Mouse (Mus musculus): Measurements from ENCODE around the gene Padi2. TPM values are rescaled to one million over a fixed set of nuclear protein-coding genes. Genes with fewer than 3 reads are reported as not detected.

Gene Padi2
- total RNA-seq, 1 experiment from 2014 or later: 11.0 TPM

GRCm38 (mm10) chr4:140910661-140911310 lies 4.6 kb downstream of the Padi2 start:
- ATAC-seq (replicated peaks in 1 of 2; ENCODE audit: insufficient read depth in 1 of 2, low FRiP score in 2 of 2, low TSS enrichment in 1 of 2, low read depth in 1 of 2, poor library complexity in 2 of 2, severe bottlenecking in 2 of 2): no peak

- no peak for ATAC-seq (replicated peaks in 1 of 2; ENCODE audit: insufficient read depth in 1 of 2, low FRiP score in 2 of 2, low TSS enrichment in 1 of 2, low read depth in 1 of 2, poor library complexity in 2 of 2, severe bottlenecking in 2 of 2)
Observed at GRCm38 (mm10) chr4:140911416-140911815, 5.3 kb downstream of the Padi2 start.

GRCm38 (mm10) chr4:140912271-140912833 lies 6.2 kb downstream of the Padi2 start:
- no peak for ATAC-seq (replicated peaks in 1 of 2; ENCODE audit: insufficient read depth in 1 of 2, low FRiP score in 2 of 2, low TSS enrichment in 1 of 2, low read depth in 1 of 2, poor library complexity in 2 of 2, severe bottlenecking in 2 of 2)

GRCm38 (mm10) chr4:140913565-140913964 lies 7.4 kb downstream of the Padi2 start:
- ATAC-seq (replicated peaks in 1 of 2; ENCODE audit: insufficient read depth in 1 of 2, low FRiP score in 2 of 2, low TSS enrichment in 1 of 2, low read depth in 1 of 2, poor library complexity in 2 of 2, severe bottlenecking in 2 of 2): no peak

- ATAC-seq (replicated peaks in 1 of 2; ENCODE audit: insufficient read depth in 1 of 2, low FRiP score in 2 of 2, low TSS enrichment in 1 of 2, low read depth in 1 of 2, poor library complexity in 2 of 2, severe bottlenecking in 2 of 2): no peak
Observed at GRCm38 (mm10) chr4:140914731-140915131, 8.6 kb downstream of the Padi2 start.

GRCm38 (mm10) chr4:140915235-140915634 lies 9.1 kb downstream of the Padi2 start:
- no peak for ATAC-seq (replicated peaks in 1 of 2; ENCODE audit: insufficient read depth in 1 of 2, low FRiP score in 2 of 2, low TSS enrichment in 1 of 2, low read depth in 1 of 2, poor library complexity in 2 of 2, severe bottlenecking in 2 of 2)

- no peak for ATAC-seq (replicated peaks in 1 of 2; ENCODE audit: insufficient read depth in 1 of 2, low FRiP score in 2 of 2, low TSS enrichment in 1 of 2, low read depth in 1 of 2, poor library complexity in 2 of 2, severe bottlenecking in 2 of 2)
Observed at GRCm38 (mm10) chr4:140916296-140916695, 10.2 kb downstream of the Padi2 start.

- no peak for ATAC-seq (replicated peaks in 1 of 2; ENCODE audit: insufficient read depth in 1 of 2, low FRiP score in 2 of 2, low TSS enrichment in 1 of 2, low read depth in 1 of 2, poor library complexity in 2 of 2, severe bottlenecking in 2 of 2)
Observed at GRCm38 (mm10) chr4:140917451-140917850, 11.3 kb downstream of the Padi2 start.

- peak; percentile 48 to 55; a peak in 2 of 4 replicates for ATAC-seq (replicated peaks in 1 of 2; ENCODE audit: insufficient read depth in 1 of 2, low FRiP score in 2 of 2, low TSS enrichment in 1 of 2, low read depth in 1 of 2, poor library complexity in 2 of 2, severe bottlenecking in 2 of 2)
Observed at GRCm38 (mm10) chr4:140919974-140920836, 14.1 kb downstream of the Padi2 start.

GRCm38 (mm10) chr4:140922508-140922907 lies 16.4 kb downstream of the Padi2 start:
- no peak for ATAC-seq (replicated peaks in 1 of 2; ENCODE audit: insufficient read depth in 1 of 2, low FRiP score in 2 of 2, low TSS enrichment in 1 of 2, low read depth in 1 of 2, poor library complexity in 2 of 2, severe bottlenecking in 2 of 2)

GRCm38 (mm10) chr4:140925648-140926047 lies 19.5 kb downstream of the Padi2 start:
- no peak for ATAC-seq (replicated peaks in 1 of 2; ENCODE audit: insufficient read depth in 1 of 2, low FRiP score in 2 of 2, low TSS enrichment in 1 of 2, low read depth in 1 of 2, poor library complexity in 2 of 2, severe bottlenecking in 2 of 2)

- no peak for ATAC-seq (replicated peaks in 1 of 2; ENCODE audit: insufficient read depth in 1 of 2, low FRiP score in 2 of 2, low TSS enrichment in 1 of 2, low read depth in 1 of 2, poor library complexity in 2 of 2, severe bottlenecking in 2 of 2)
Observed at GRCm38 (mm10) chr4:140928349-140928748, 22.2 kb downstream of the Padi2 start.

- no peak for ATAC-seq (replicated peaks in 1 of 2; ENCODE audit: insufficient read depth in 1 of 2, low FRiP score in 2 of 2, low TSS enrichment in 1 of 2, low read depth in 1 of 2, poor library complexity in 2 of 2, severe bottlenecking in 2 of 2)
Observed at GRCm38 (mm10) chr4:140929745-140930144, 23.6 kb downstream of the Padi2 start.

GRCm38 (mm10) chr4:140930900-140931470 lies 24.8 kb downstream of the Padi2 start:
- ATAC-seq (replicated peaks in 1 of 2; ENCODE audit: insufficient read depth in 1 of 2, low FRiP score in 2 of 2, low TSS enrichment in 1 of 2, low read depth in 1 of 2, poor library complexity in 2 of 2, severe bottlenecking in 2 of 2): peak; percentile 84 to 86

GRCm38 (mm10) chr4:140935643-140936042 lies 29.5 kb downstream of the Padi2 start:
- ATAC-seq (replicated peaks in 1 of 2; ENCODE audit: insufficient read depth in 1 of 2, low FRiP score in 2 of 2, low TSS enrichment in 1 of 2, low read depth in 1 of 2, poor library complexity in 2 of 2, severe bottlenecking in 2 of 2): no peak

GRCm38 (mm10) chr4:140944356-140944755 lies 38.2 kb downstream of the Padi2 start:
- peak in 1 of 2 experiments; percentile 15; a peak in 2 of 4 replicates for ATAC-seq (replicated peaks in 1 of 2; ENCODE audit: insufficient read depth in 1 of 2, low FRiP score in 2 of 2, low TSS enrichment in 1 of 2, low read depth in 1 of 2, poor library complexity in 2 of 2, severe bottlenecking in 2 of 2)

GRCm38 (mm10) chr4:140944961-140945442 lies 38.9 kb downstream of the Padi2 start:
- ATAC-seq (replicated peaks in 1 of 2; ENCODE audit: insufficient read depth in 1 of 2, low FRiP score in 2 of 2, low TSS enrichment in 1 of 2, low read depth in 1 of 2, poor library complexity in 2 of 2, severe bottlenecking in 2 of 2): peak; percentile 90 to 92

GRCm38 (mm10) chr4:140945571-140945970 lies 39.4 kb downstream of the Padi2 start:
- ATAC-seq (replicated peaks in 1 of 2; ENCODE audit: insufficient read depth in 1 of 2, low FRiP score in 2 of 2, low TSS enrichment in 1 of 2, low read depth in 1 of 2, poor library complexity in 2 of 2, severe bottlenecking in 2 of 2): no peak
